Mouse (Mus musculus) T-helper 1 cell (primary cell): ENCODE data around the gene Nfia.

ENCODE experiments used
- in situ Hi-C: fragments of 300-600 bp; cut with MboI, MseI; formaldehyde crosslinking; loops from one replicate; pipeline ENCODE4 v1.15.1; 2025; ENCODE audit warnings: high pct_unique_total_duplicates

The Nfia gene

GRCm38 (mm10) chr4:97997151-97997817, 224.8 kb downstream of the Nfia start:
- in situ Hi-C loops, result no loop called here

DNA sequence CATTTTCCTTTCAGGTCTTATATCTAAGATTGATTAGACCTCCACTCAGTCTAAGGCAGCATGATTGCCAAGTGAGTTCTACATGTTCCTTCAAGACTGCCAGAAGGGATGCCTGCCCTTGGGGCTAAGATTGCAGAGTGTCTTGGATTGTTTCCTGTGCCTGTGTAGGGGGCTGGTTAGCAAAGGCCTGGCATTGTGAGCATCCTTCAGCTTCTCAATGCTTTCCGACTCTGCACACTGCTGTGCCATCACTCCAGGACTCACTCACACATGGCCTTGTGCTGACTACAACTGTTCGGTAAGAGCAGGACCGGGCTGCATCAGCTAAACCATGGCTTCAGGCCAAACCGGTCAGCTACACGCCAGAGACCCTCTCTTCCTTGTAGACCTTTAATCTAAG, 229.7 kb downstream of the Nfia start:
- in situ Hi-C loops, result no loop called here

DNA sequence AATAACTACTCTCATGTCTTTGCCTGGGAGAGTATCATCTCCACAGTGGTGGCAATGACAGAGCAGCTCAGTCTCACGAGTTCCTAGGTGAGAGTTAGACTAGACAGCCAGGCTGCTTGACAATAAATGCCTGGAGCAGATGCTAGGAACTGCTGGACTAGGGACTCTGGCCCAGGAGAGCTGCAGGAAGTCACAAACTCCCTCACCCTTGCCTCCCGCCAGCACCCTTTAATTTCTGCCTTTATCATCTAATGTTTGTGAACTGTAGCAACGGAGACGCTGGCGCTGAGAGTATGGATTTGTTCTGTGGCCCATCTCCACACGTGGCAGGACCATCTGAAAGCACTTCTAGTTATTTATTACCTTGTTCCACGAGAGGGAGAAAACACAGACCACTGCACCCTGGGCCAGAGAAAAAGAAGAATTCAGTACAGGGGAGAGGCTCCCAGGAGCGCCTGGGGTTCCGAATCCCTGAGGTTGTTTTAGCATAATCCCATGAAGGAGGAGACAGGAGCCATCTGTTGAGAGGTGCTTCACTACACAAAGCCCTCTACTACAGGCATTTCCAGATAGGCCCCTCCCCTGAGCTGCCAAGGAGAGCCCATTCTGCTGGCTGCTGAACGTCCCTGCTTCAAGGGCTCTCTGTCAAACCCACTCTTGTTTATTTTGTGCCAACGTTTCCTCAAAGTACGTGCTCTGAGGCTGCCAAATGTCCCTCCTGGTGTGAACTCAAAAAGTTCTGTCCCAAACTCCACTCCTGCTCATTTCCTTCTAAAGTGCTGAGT, 231.0 kb downstream of the Nfia start:
- in situ Hi-C loops, result no loop called here

DNA sequence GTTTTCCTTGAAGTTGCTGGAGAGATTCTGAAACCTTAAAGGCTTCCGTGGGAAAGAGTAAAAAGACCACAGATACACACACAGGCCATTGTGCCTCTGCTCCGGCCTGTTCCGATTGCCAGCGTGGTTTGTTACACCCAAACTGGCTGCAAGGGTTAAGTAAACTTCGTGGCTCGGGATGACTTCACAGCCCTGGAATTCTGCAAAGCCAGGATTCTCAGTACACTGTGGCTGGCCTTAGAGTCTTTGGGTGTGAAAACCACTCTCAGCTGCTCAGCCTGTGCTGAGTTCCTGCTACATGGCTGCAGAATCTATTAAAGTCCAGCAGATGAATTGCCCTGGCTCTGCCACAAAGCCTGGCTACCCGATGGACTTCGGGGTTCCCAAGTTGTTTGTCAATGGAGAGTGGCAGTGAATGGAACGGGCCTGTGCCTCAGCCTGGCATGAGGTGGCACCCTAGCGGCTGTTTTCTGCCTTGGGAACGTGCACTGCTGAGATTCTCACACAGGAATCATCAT, 231.6 kb downstream of the Nfia start:
- in situ Hi-C loops, result no loop called here

DNA sequence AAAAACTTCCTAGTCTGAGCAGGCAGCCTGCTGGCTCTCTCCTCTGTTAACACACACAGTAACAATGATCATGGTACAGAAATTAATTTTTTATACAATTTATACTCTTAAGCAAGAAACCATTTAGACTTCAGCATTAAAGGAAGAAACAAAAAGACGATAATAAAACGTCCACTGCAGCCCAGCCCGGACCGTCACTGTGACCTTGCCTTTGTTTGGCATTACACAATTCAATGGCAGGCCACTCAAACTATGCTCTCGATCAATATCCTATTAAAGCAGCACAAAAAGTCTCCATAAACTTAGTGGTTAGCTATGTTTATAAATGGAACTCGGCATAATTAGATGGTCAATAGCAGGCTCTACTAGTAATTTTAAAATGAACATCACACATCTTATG, 232.5 kb downstream of the Nfia start:
- in situ Hi-C loops, result no loop called here

- in situ Hi-C loops, result no loop called here
These were observed 236.4 kb downstream of the Nfia start for GRCm38 (mm10) chr4:98008814-98009368.

DNA sequence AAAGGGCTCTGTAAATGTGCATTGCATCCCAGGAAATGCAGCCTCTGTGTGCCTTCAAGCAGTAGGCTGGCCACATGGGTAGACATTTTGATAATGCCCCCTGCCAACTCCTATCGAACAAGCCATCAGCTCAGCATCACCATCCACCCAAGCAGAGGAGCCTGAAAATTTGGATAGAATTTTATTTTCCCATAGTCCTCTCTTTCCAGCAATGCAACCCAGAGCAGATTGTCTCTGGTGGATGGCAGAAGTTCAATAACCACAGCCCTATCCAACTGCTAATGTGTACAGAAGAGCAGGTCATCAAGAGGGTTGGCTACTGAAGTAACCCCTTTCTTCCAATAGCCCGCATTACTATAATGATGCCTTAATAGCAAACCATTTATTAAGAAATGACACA, 237.4 kb downstream of the Nfia start:
- in situ Hi-C loops, result no loop called here

DNA sequence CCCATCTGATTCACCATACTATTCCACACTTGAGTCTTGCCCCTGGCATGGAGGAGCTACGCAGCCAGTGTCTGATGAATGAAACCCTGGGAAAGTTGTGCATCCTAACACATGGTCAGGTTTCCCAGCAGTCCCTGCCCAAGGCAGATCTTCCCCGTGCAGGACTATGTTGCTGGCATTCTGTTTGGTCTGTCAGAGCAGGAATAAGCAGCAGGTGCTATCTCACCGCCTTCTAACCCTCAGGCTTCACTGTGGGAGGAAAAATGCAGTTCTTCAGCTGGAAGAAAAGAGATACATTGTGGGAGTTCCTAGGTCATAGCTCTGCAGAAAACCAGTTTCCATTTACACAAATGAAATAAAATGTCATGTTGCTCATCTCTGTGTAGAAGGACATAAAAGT, 247.3 kb downstream of the Nfia start:
- in situ Hi-C loops, result no loop called here

DNA sequence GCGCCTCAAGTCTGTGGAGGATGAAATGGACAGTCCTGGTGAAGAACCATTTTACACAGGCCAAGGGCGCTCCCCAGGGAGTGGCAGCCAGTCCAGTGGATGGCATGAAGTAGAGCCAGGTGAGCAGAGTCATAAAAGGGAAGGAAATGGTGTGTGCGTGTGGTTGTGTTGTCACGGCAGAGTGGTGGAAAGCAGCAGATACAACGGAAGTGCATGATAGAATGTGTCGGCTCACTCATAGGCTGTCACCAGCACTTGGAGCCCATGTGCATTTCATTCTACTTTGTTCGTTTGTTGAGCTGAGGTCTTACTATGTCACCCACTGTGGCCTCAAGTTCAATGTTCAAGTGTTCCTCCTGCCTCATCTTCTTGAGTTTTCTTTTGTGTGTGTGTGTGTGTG, 248.3 kb downstream of the Nfia start:
- in situ Hi-C loops, result no loop called here

GRCm38 (mm10) chr4:98023245-98023792, 250.8 kb downstream of the Nfia start:
- in situ Hi-C loops, result no loop called here

- in situ Hi-C loops, result no loop called here
These were observed 254.9 kb downstream of the Nfia start for GRCm38 (mm10) chr4:98027412-98027811.

DNA sequence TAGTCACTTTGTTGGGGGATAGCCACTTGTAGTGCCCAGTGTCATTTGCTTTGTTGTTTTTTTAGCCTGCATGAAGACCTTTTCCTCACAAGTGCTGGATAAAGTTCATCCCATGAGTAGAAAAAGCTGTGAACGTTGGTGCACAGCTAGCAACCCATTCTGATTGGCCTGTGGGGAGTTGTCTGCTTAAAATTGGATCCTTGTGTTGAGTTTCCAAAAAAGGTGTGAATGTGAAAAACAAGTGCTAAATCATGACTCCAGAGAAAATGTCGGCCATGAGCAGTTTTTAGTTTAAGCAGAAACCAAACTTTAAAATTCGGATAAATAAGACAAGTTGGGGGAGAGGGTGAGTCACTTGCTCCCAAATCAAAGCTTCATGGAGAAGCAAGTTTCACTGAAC, 259.3 kb downstream of the Nfia start:
- in situ Hi-C loops, result no loop called here

GRCm38 (mm10) chr4:98032332-98032731, 259.8 kb downstream of the Nfia start:
- in situ Hi-C loops, result no loop called here

- in situ Hi-C loops, result no loop called here
These were observed 266.6 kb downstream of the Nfia start for GRCm38 (mm10) chr4:98039095-98039494.

DNA sequence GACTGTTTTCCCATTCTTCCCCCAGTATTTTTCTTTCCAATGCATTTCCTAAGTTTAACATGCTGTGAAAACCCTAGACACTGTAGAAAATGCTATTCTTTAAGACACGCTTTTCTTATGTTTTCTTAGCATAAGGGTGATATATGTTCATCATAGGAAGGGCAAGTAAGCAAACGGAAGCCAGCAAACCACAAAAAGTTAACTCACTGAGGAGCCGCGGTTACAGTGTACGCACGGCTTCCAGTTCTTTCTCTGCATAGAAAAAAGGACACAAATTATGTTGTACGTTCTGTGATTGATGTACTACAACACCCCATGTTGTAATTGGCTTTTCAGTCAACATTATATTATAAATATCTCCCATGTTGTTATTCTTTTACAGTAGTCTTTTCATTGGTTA, 267.6 kb downstream of the Nfia start:
- in situ Hi-C loops, result no loop called here

DNA sequence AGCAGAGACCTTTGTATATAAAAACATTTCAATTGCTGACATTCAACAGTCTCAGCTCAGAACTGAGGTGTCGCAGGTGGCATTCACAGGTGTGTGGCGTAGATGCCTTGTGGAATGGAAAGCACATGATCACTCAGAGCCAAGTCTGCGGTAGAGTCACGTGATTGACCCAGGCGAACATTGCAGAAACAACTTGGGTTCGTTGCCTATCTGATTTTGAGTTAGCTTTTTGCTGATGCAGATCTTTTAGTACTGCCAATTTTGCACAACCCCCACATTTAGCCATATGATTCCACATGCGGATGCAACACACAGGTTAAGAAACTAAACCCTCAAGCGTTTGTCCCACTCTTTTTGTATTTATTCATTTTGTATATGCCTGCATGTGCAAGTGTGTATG, 272.1 kb downstream of the Nfia start:
- in situ Hi-C loops, result no loop called here

GRCm38 (mm10) chr4:98047369-98047768, 274.8 kb downstream of the Nfia start:
- in situ Hi-C loops, result no loop called here

DNA sequence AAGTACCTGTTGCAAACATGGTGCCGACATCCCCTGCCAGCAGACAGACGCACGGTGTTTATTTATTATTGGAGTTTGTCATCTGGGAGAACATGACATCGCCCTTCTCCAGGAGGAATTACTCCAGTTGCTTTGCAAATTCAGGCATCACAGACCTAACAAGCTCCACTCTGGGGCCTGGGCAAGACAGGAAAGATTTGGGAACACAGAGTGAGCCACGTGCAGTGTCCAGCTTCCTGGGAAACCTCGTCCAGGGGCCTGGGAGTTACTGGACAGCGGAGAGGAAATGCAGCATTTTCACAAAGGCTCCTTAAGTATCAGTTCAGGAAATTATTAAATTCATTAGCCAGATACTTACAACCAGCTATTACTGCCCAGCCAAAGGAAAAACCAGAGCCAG, 277.1 kb downstream of the Nfia start:
- in situ Hi-C loops, result no loop called here

DNA sequence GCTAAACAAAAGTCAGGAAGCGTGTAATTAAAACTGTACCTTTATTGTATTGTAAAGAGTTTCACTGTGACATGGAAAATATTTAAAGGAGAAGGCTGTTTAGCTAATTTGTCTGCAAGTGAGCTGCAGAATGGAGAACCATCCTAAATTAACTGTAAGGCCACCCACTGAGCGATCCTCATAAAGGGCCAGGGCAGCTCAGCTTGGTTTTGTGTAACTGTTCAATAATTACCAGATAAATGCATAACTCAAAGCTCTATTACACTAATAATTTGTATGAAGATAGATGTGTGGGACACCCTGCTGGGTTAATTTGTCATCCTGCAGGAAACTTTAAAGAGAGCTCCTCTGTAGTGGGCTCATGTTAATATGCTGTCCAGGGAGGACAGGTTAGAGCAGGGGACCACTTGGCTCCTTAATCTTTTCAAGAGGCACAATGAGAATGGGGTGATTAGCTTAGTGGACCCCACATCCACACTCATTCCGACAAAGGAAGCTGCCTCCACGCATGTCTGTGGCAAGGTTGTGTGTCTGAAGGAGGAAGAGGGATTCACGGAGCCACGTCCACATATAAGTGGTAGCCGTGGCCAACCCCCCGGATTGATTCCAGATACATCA, 277.6 kb downstream of the Nfia start:
- in situ Hi-C loops, result no loop called here

DNA sequence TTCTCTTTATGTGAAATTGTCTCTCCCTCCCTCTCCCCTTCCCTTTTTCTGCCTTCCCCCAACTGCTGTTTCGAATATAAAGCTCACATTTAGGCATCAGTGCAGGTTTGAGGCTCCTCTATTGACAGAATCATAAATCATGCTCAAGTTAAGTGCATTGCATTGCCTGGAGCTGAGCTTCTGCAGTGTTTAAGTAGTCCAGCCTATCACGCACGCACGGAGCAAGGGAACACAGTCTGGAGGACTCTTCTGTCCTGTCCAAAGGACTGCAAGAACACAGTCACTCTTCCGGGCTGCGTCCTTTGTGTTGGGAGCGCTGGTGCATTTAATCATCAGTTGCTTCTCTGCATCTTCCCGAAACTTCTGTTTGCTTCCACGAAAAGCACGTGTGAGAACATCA, 278.2 kb downstream of the Nfia start:
- in situ Hi-C loops, result no loop called here

GRCm38 (mm10) chr4:98051326-98051725, 278.8 kb downstream of the Nfia start:
- in situ Hi-C loops, result no loop called here

- in situ Hi-C loops, result no loop called here
These were observed 282.5 kb downstream of the Nfia start for GRCm38 (mm10) chr4:98055036-98055435.
